Mouse (Mus musculus) intestine, embryonic 16.5 days (tissue): ENCODE data around the gene Brix1. TPM values are rescaled to one million over a fixed set of nuclear protein-coding genes. Genes with fewer than 3 reads are reported as not detected.
"Not testable (repeated sequence)": the region's sequence is repeated elsewhere in the genome, so short reads cannot be mapped to it uniquely, and the experiment has no call there.

Source experiments
- ATAC-seq: fragments of 200-750 bp; cut with Nextera tagmentation; 2 replicates; pipeline ENCODE4 v1.8.0; 2017; ENCODE audit warnings: moderate TSS enrichment, moderate library complexity
- H3K27ac ChIP-seq: fragments of 300-500 bp; sonication (generic); 2 replicates; pipeline ENCODE4 v1.5.1; 2014; ENCODE audit warnings: mild to moderate bottlenecking, low read length
- H3K27me3 ChIP-seq: fragments of 300-500 bp; sonication (generic); replicated peaks from 2 replicates; pipeline ENCODE4 v1.6.1; 2014; ENCODE audit warnings: low read length, control low read depth, mixed read lengths; ENCODE audit not compliant: control insufficient read depth, insufficient read depth
- H3K36me3 ChIP-seq: fragments of 300-500 bp; sonication (generic); 2 replicates; pipeline ENCODE4 v1.6.1; 2014; ENCODE audit warnings: low read length, control low read depth; ENCODE audit not compliant: control insufficient read depth, insufficient read depth
- H3K4me1 ChIP-seq: fragments of 300-500 bp; sonication (generic); 2 replicates; pipeline ENCODE4 v1.6.1; 2014; ENCODE audit warnings: low read length, control low read depth, mixed read lengths; ENCODE audit not compliant: control insufficient read depth, insufficient read depth
- H3K4me2 ChIP-seq: fragments of 300-500 bp; sonication (generic); 2 replicates; pipeline ENCODE4 v1.6.1; 2014; ENCODE audit warnings: low read depth, low read length, control low read depth
- H3K4me3 ChIP-seq: fragments of 300-500 bp; sonication (generic); 2 replicates; pipeline ENCODE4 v1.5.1; 2014; ENCODE audit warnings: mild to moderate bottlenecking, low read length
- H3K9ac ChIP-seq: fragments of 300-500 bp; sonication (generic); 2 replicates; pipeline ENCODE4 v1.6.1; 2014; ENCODE audit warnings: low read depth, low read length
- H3K9me3 ChIP-seq: fragments of 300-500 bp; sonication (generic); 2 replicates; pipeline ENCODE4 v1.6.1; 2016; ENCODE audit warnings: low read length, control low read depth; ENCODE audit not compliant: control insufficient read depth
- WGBS: fragments of 180-500 bp; shearing (Covaris S2); extraction: QIAGEN DNeasy Blood & Tissue Kit; methylation state at CpG from one replicate; pipeline ENCODE4 v1.1.7; 2014; 5-methylcytosine and 5-hydroxymethylcytosine counted together
- polyA plus RNA-seq: library from polyadenylated mRNA; unstranded; fragments of >200 nt; fragmentation: Nextera tagmentation; extraction: Ambion mirVana; gene quantifications from 2 replicates; pipeline ENCODE4 v1.2.1, GENCODE M21; 2015

The Brix1 gene
- polyA plus RNA-seq, 1 experiment from 2014 or later, result 95.5 TPM

- no peak overlapping the region for H3K4me2 ChIP-seq
- no peaks in the 10 kb centered on the region; the same call in 1 of the 2 replicates for H3K36me3 ChIP-seq
- no peaks in the 10 kb centered on the region for H3K27me3 ChIP-seq
- no peak overlapping the region for H3K4me3 ChIP-seq
- no peak overlapping the region for H3K9ac ChIP-seq
- no peaks in the 10 kb centered on the region for H3K9me3 ChIP-seq
- H3K27ac ChIP-seq, result no peak overlapping the region
- no peaks in the 10 kb centered on the region for H3K4me1 ChIP-seq
- 78% methylated on average over 5 of the region's 5 CpGs for WGBS
- no peak for ATAC-seq
Measured at GRCm38 (mm10) chr15:10499593-10499992, 13.8 kb upstream of the Brix1 start.

- not testable (repeated sequence) for H3K4me2 ChIP-seq, H3K9ac ChIP-seq, H3K9me3 ChIP-seq, H3K27me3 ChIP-seq, H3K27ac ChIP-seq, H3K4me3 ChIP-seq, ATAC-seq, H3K4me1 ChIP-seq, H3K36me3 ChIP-seq
- WGBS, result 98% methylated on average over 1 of the region's 1 CpGs
Measured at GRCm38 (mm10) chr15:10496696-10497095, 10.9 kb upstream of the Brix1 start.

DNA sequence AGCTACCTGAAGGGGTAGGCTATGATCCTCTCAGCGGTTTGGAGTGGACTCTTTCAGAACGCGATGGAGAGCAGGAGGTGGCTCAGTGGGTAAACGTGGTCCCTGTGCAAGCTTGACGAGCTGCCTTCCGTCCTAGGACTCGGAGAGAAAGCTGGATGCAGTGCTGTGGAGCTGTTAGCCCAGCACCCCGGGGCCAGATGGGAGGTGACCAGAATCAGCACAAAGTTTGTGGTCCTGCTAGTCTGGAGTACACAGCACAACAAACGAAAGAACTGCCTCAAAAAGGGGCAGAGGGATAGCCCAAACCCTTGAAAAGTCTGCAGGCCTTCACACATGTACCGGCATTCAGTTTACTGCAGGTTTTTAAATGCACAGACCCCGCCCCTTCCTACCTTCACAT, 10.2 kb upstream of the Brix1 start:
- H3K9me3 ChIP-seq, result no peaks in the 10 kb centered on the region
- H3K4me3 ChIP-seq, result no peak overlapping the region
- H3K9ac ChIP-seq, result no peak overlapping the region
- no peaks in the 10 kb centered on the region for H3K27me3 ChIP-seq
- no peak overlapping the region for H3K4me2 ChIP-seq
- H3K36me3 ChIP-seq, result no peaks in the 10 kb centered on the region; the same call in none of the 2 replicates
- H3K27ac ChIP-seq, result no peak overlapping the region
- no peak for ATAC-seq
- 95% methylated on average over 11 of the region's 11 CpGs for WGBS
- H3K4me1 ChIP-seq, result no peaks in the 10 kb centered on the region

- H3K9me3 ChIP-seq, result no peaks in the 10 kb centered on the region
- ATAC-seq, result no peak
- no peak overlapping the region for H3K4me3 ChIP-seq
- WGBS, result 89% methylated on average over 5 of the region's 5 CpGs
- H3K36me3 ChIP-seq, result no peaks in the 10 kb centered on the region; the same call in 1 of the 2 replicates
- H3K9ac ChIP-seq, result no peak overlapping the region
- H3K4me2 ChIP-seq, result no peak overlapping the region
- no peaks in the 10 kb centered on the region for H3K27me3 ChIP-seq
- peaks cover 6% of the 10 kb centered on the region for H3K4me1 ChIP-seq
- H3K27ac ChIP-seq, result no peak overlapping the region
Measured at GRCm38 (mm10) chr15:10490101-10490500, 4.4 kb upstream of the Brix1 start.

DNA sequence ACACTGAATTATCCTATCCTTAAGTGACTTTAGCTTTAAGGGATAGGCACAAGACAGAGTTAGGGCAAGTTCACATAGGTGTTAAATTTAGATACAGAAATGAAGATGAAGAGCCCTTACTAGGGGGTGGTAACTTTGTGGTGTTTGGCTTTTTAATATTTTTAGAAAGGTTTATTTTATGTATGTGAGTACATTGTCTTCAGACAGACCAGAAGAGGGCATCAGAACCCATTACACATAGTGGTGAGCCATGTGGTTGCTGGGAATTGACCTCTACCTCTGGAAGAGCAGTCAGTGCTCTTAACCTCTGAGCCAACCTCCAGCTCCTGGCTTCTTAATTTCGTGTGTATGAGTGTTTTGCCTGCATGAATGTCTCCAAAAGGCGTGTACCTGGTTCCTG, 1.5 kb upstream of the Brix1 start:
- no peaks in the 10 kb centered on the region for H3K27me3 ChIP-seq
- H3K4me2 ChIP-seq, result peak overlapping the region; percentile 14; the same call in 1 of the 2 replicates
- H3K4me1 ChIP-seq, result peaks cover 15% of the 10 kb centered on the region
- H3K9me3 ChIP-seq, result no peaks in the 10 kb centered on the region
- peaks cover 3% of the 10 kb centered on the region; the same call in 1 of the 2 replicates for H3K36me3 ChIP-seq
- H3K4me3 ChIP-seq, result 0 out of 2 replicates have a peak overlapping the region, but pooled peaks have one; percentile 6
- WGBS, result 54% methylated on average over 2 of the region's 2 CpGs
- no peak overlapping the region for H3K9ac ChIP-seq
- H3K27ac ChIP-seq, result no peak overlapping the region
- no peak for ATAC-seq

- H3K36me3 ChIP-seq, result 0 out of 2 replicates have a peak, but pooled peaks cover 3% of the 10 kb centered on the region
- H3K4me2 ChIP-seq, result peak overlapping the region; percentile 68
- ATAC-seq, result peak; percentile 43; the same call in 1 of the 2 replicates
- peak overlapping the region; percentile 84 for H3K4me3 ChIP-seq
- H3K27ac ChIP-seq, result peak overlapping the region; percentile 39
- under 1% methylated on average over 18 of the region's 18 CpGs for WGBS
- H3K4me1 ChIP-seq, result peaks cover 15% of the 10 kb centered on the region
- H3K9me3 ChIP-seq, result no peaks in the 10 kb centered on the region
- H3K27me3 ChIP-seq, result no peaks in the 10 kb centered on the region
- H3K9ac ChIP-seq, result peak overlapping the region; percentile 93
Measured at GRCm38 (mm10) chr15:10486365-10486839, 655 bp upstream of the Brix1 start.

DNA sequence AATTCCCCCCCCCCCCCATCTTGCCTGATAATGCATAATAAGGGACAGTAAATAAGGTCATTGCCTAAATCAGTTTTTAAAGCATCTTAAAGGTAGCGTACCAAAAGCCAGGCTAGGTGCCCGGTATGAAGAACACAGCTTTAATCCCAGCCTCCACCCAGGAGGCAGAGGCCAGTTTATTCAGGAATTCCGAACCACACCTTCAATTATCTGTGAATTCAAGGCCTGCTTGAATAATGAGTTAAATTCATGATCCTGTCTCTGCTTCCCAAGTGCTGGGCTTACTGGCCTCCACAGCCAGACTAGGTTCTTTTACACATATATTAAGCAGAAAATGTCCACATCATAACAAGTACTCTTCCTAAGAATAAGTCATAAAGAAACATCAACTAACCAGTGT, 14.8 kb downstream of the Brix1 start:
- H3K4me2 ChIP-seq, result peak overlapping the region; percentile 85
- ATAC-seq, result peak; percentile 23; the same call in 1 of the 2 replicates
- peak overlapping the region; percentile 76; the same call in 1 of the 2 replicates for H3K27ac ChIP-seq
- peak overlapping the region; percentile 82; the same call in 1 of the 2 replicates for H3K9ac ChIP-seq
- WGBS, result 15% methylated on average over 3 of the region's 3 CpGs
- peaks cover 7% of the 10 kb centered on the region; the same call in 1 of the 2 replicates for H3K4me1 ChIP-seq
- H3K27me3 ChIP-seq, result no peaks in the 10 kb centered on the region
- H3K36me3 ChIP-seq, result no peaks in the 10 kb centered on the region
- peak overlapping the region; percentile 87 for H3K4me3 ChIP-seq
- H3K9me3 ChIP-seq, result no peaks in the 10 kb centered on the region

GRCm38 (mm10) chr15:10470151-10470831, 15.5 kb downstream of the Brix1 start, which contains the start of gene Dnajc21:
Gene Dnajc21, minus strand, starts transcription at chr15:10470516.
- WGBS, result 1% methylated on average over 55 of the region's 87 CpGs
- Histone ChIP-seq H3K27me3 (no peaks in the 10 kb centered on the region), H3K4me1 (peaks cover 7% of the 10 kb centered on the region; the same call in 1 of the 2 replicates), H3K9me3 (no peaks in the 10 kb centered on the region), H3K9ac (peak within 1 kb of the TSS; percentile 82), H3K27ac (peak within 1 kb of the TSS; percentile 76), H3K4me3 (peak within 1 kb of the TSS; percentile 87), H3K36me3 (no peaks in the 10 kb centered on the region), H3K4me2 (peak within 1 kb of the TSS; percentile 85)
- peak; percentile 98 for ATAC-seq

DNA sequence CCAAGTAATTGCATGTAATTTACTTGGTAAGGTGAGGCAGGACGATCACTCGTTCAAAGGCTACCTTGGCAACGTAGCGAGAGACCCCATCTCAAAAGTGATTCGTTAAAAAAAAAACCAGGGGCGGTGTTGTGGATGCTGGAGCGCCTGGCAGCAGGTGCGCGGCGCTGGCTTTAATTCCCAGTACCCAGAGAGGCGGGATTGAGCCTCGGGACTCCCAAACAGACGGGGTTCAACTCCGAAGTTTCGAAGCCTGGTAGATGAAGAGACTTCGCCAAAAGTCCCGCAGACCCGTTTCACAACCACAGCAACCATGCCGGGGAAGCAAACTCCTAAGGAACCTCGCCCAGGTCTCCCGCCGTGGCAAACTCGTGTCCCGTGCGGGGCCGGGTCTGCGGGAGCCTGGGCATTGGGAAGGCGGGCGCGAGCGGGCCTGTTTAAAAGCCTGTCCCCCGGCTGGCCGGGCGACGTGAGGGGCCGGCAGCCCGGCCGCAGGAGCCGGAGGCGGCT, 16.1 kb downstream of the Brix1 start:
- H3K9me3 ChIP-seq, result no peaks in the 10 kb centered on the region
- peaks cover 7% of the 10 kb centered on the region; the same call in 1 of the 2 replicates for H3K4me1 ChIP-seq
- H3K9ac ChIP-seq, result peak overlapping the region; percentile 82
- peak overlapping the region; percentile 76 for H3K27ac ChIP-seq
- ATAC-seq, result peak; percentile 12
- peak overlapping the region; percentile 87 for H3K4me3 ChIP-seq
- peak overlapping the region; percentile 85 for H3K4me2 ChIP-seq
- H3K36me3 ChIP-seq, result no peaks in the 10 kb centered on the region
- no peaks in the 10 kb centered on the region for H3K27me3 ChIP-seq
- under 1% methylated on average over 40 of the region's 40 CpGs for WGBS
